Mouse (Mus musculus): ENCODE results near the gene Olfr582.

Olfr582 gene

GRCm38 (mm10) chr7:103037724-103038123 is at the start of gene Olfr582:
Gene Olfr582, plus strand, starts transcription at chr7:103038024.
- DNase-seq (ENCODE audit: inconsistent ontology term), result no peak

- DNase-seq (ENCODE audit: inconsistent ontology term), result no peak
Observed at GRCm38 (mm10) chr7:102989224-102989623, 48.6 kb upstream of the Olfr582 start, which contains the start of gene Olfr578. Gene Olfr578, minus strand, starts transcription at chr7:102989324.

- DNase-seq (ENCODE audit: inconsistent ontology term), result no peak
Observed at GRCm38 (mm10) chr7:103051000-103051399, 13.2 kb downstream of the Olfr582 start, which contains the start of gene Olfr583. Gene Olfr583, plus strand, starts transcription at chr7:103051300.

- DNase-seq (ENCODE audit: inconsistent ontology term), result no peak
Observed at GRCm38 (mm10) chr7:103081585-103081984, 43.8 kb downstream of the Olfr582 start, which contains the start of gene Olfr584. Gene Olfr584, plus strand, starts transcription at chr7:103081885.

Measured in Muller cell, postnatal 12 days (primary cell).